In the genomic region with DNA sequence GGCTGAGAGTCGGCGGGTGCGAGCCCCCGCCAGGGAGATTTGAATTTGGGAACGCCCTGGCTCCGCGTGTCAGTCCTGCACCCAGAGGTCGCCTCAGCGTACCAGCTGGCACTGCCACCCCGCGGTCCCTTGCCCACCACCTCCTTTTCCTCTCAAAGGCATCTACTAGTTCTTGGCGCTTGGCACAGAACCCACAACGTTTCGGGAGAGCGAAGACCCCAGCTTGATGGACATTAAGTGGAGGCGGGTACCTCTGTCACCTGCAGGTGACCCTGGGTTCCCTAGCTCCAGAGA, we compare ENCODE assay signal across 7 mouse cellular contexts. TPM values are rescaled to one million over a fixed set of nuclear protein-coding genes. Genes with fewer than 3 reads are reported as not detected.
A peak's percentile ranks its signal among the peaks of the same experiment; 100 is the strongest.
DNase-seq lines count a peak whose midpoint lies in the region; ATAC-seq and TF ChIP-seq lines count a peak whose summit lies in the region.

No protein-coding gene starts in this region.

- H3K27ac ChIP-seq in lung, embryonic 14.5 days (ENCODE audit: low read depth): peak overlapping the region; percentile 81; the same call in 1 of the 2 replicates
- no peak overlapping the region for H3K27ac ChIP-seq in embryonic fibroblast, embryonic 13.5 days (ENCODE audit: insufficient read depth, low read length)
- H3K27ac ChIP-seq in intestine, postnatal 0 days (ENCODE audit: low read depth, low read length): 0 out of 2 replicates have a peak overlapping the region, but pooled peaks have one; percentile 82
- H3K27ac ChIP-seq in neural tube, embryonic 15.5 days (replicated peaks): peak overlapping the region; percentile 90

- H3K9ac ChIP-seq in lung, embryonic 14.5 days: peak overlapping the region; percentile 80
- peak overlapping the region; percentile 81 for H3K9ac ChIP-seq in intestine, postnatal 0 days (ENCODE audit: low read depth, low read length)
- H3K9ac ChIP-seq in neural tube, embryonic 15.5 days (replicated peaks): peak overlapping the region; percentile 90

- no peak for TF ChIP-seq POLR2A in embryonic fibroblast, embryonic 13.5 days (IDR thresholded peaks at IDR 0.05; ENCODE audit: low read depth, low read length)

- no peaks in the 10 kb centered on the region for H3K9me3 ChIP-seq in lung, embryonic 14.5 days (ENCODE audit: low read depth, low read length)
- H3K9me3 ChIP-seq in intestine, postnatal 0 days (ENCODE audit: control insufficient read depth): no peaks in the 10 kb centered on the region
- H3K9me3 ChIP-seq in neural tube, embryonic 15.5 days (replicated peaks): no peaks in the 10 kb centered on the region

- WGBS in lung, embryonic 14.5 days: 5% methylated on average over 16 of the region's 16 CpGs
- 10% methylated on average over 15 of the region's 16 CpGs for WGBS in intestine, postnatal 0 days
- WGBS in neural tube, embryonic 15.5 days: 4% methylated on average over 11 of the region's 16 CpGs

- no peaks in the 10 kb centered on the region for H3K36me3 ChIP-seq in lung, embryonic 14.5 days (ENCODE audit: insufficient read depth)
- H3K36me3 ChIP-seq in intestine, postnatal 0 days (ENCODE audit: control insufficient read depth, insufficient read depth): no peaks in the 10 kb centered on the region
- no peaks in the 10 kb centered on the region for H3K36me3 ChIP-seq in neural tube, embryonic 15.5 days

- no peak for TF ChIP-seq CTCF in lung, embryonic 14.5 days (IDR thresholded peaks at IDR 0.05; ENCODE audit: low read depth)
- no peak for TF ChIP-seq CTCF in embryonic fibroblast, embryonic 13.5 days (IDR thresholded peaks at IDR 0.05; ENCODE audit: borderline replicate concordance, insufficient read depth, low read length)
- no peak for TF ChIP-seq CTCF in intestine, postnatal 0 days (IDR thresholded peaks at IDR 0.05; ENCODE audit: low read depth)

- H3K4me3 ChIP-seq in lung, embryonic 14.5 days (ENCODE audit: low read depth, low read length): peak overlapping the region; percentile 85
- peak overlapping the region; percentile 73 for H3K4me3 ChIP-seq in embryonic fibroblast, embryonic 13.5 days (ENCODE audit: insufficient read depth, low read length)
- peak overlapping the region; percentile 81 for H3K4me3 ChIP-seq in intestine, postnatal 0 days (ENCODE audit: low read depth, low read length)
- peak overlapping the region; percentile 84 for H3K4me3 ChIP-seq in neural tube, embryonic 15.5 days (replicated peaks)

- ATAC-seq in lung, embryonic 14.5 days (ENCODE audit: insufficient read depth): no peak
- ATAC-seq in intestine, postnatal 0 days: no peak
- peak; percentile 50 for ATAC-seq in neural tube, embryonic 15.5 days (ENCODE audit: low FRiP score)

- DNase-seq in lung, embryonic 14.5 days: no peak
- no peak for DNase-seq in lung, postnatal 4 days
- DNase-seq in kidney, postnatal 10 days: no peak
- no peak for DNase-seq in Muller cell, postnatal 12 days (ENCODE audit: inconsistent ontology term)

- H3K4me2 ChIP-seq in lung, embryonic 14.5 days: peak overlapping the region; percentile 90
- H3K4me2 ChIP-seq in intestine, postnatal 0 days (replicated peaks; ENCODE audit: low read depth): peak overlapping the region; percentile 99
- H3K4me2 ChIP-seq in neural tube, embryonic 15.5 days: peak overlapping the region; percentile 86

- H3K27me3 ChIP-seq in lung, embryonic 14.5 days (ENCODE audit: insufficient read depth, low read length): no peaks in the 10 kb centered on the region
- H3K27me3 ChIP-seq in intestine, postnatal 0 days (replicated peaks; ENCODE audit: control insufficient read depth, insufficient read depth, low read length): no peaks in the 10 kb centered on the region
- no peaks in the 10 kb centered on the region for H3K27me3 ChIP-seq in neural tube, embryonic 15.5 days (replicated peaks)

- H3K4me1 ChIP-seq in lung, embryonic 14.5 days (ENCODE audit: insufficient read depth): peaks cover 2% of the 10 kb centered on the region; the same call in 1 of the 2 replicates
- peaks cover 2% of the 10 kb centered on the region; the same call in 1 of the 2 replicates for H3K4me1 ChIP-seq in embryonic fibroblast, embryonic 13.5 days (ENCODE audit: control insufficient read depth, insufficient read depth, low read length)
- peaks cover 10% of the 10 kb centered on the region; the same call in 1 of the 2 replicates for H3K4me1 ChIP-seq in intestine, postnatal 0 days (replicated peaks; ENCODE audit: control insufficient read depth, insufficient read depth, low read length)
- peaks cover 45% of the 10 kb centered on the region for H3K4me1 ChIP-seq in neural tube, embryonic 15.5 days

RNA-seq across cellular contexts. Expression of gene Nin, which starts 1.5 kb away (rescaled TPM):
- 20.8 and 25.1 TPM in 2 replicates for polyA plus RNA-seq in lung, embryonic 14.5 days (2014; fragmentation: Nextera tagmentation; extraction: Ambion mirVana)
- 14.0 and 14.2 TPM in 2 replicates for polyA plus RNA-seq in embryonic fibroblast, embryonic 13.5 days (2011; ENCODE audit: insufficient read length, low read depth, missing spikeins)
- polyA plus RNA-seq in intestine, postnatal 0 days (2015; fragmentation: Nextera tagmentation; extraction: Ambion mirVana): 2.2 and 3.4 TPM in 2 replicates
- 9.1 and 10.6 TPM in 2 replicates for polyA plus RNA-seq in neural tube, embryonic 15.5 days (2015; fragmentation: Nextera tagmentation; extraction: Ambion mirVana)

RNA-seq across cellular contexts. Expression of gene Abhd12b, which starts 41.9 kb away (rescaled TPM):
- polyA plus RNA-seq in lung, embryonic 14.5 days (2014; fragmentation: Nextera tagmentation; extraction: Ambion mirVana): 0.12 and 0.24 TPM in 2 replicates
- polyA plus RNA-seq in embryonic fibroblast, embryonic 13.5 days (2011; ENCODE audit: insufficient read length, low read depth, missing spikeins): not detected in 2 replicates
- not detected in 2 replicates for polyA plus RNA-seq in intestine, postnatal 0 days (2015; fragmentation: Nextera tagmentation; extraction: Ambion mirVana)
- polyA plus RNA-seq in neural tube, embryonic 15.5 days (2015; fragmentation: Nextera tagmentation; extraction: Ambion mirVana): 0.20 and 0.22 TPM in 2 replicates
